Mouse (Mus musculus) hindbrain, embryonic 11.5 days (tissue): ENCODE data around the gene Coq7. TPM values are rescaled to one million over a fixed set of nuclear protein-coding genes. Genes with fewer than 3 reads are reported as not detected.

Experiments
- ATAC-seq: fragments of 200-750 bp; cut with Nextera tagmentation; 2 replicates; pipeline ENCODE4 v1.8.0; 2017; ENCODE audit warnings: mild to moderate bottlenecking, moderate TSS enrichment, moderate library complexity; ENCODE audit not compliant: low FRiP score
- DNase-seq: peaks from one replicate; pipeline ENCODE4 v3.0.0-alpha.2; 2015; ENCODE audit warnings: low spot score
- H3K27ac ChIP-seq: fragments of 300-500 bp; sonication (generic); 2 replicates; pipeline ENCODE4 v1.5.1; 2014; ENCODE audit warnings: mild to moderate bottlenecking, low read depth, low read length
- H3K27me3 ChIP-seq: fragments of 300-500 bp; sonication (generic); 2 replicates; pipeline ENCODE4 v1.6.1; 2014; ENCODE audit warnings: mild to moderate bottlenecking, low read length, moderate library complexity, mixed read lengths; ENCODE audit not compliant: control insufficient read depth, insufficient read depth
- H3K36me3 ChIP-seq: fragments of 300-500 bp; sonication (generic); 2 replicates; pipeline ENCODE4 v1.6.1; 2014; ENCODE audit warnings: mild to moderate bottlenecking, low read length, moderate library complexity, mixed read lengths; ENCODE audit not compliant: control insufficient read depth, insufficient read depth
- H3K4me1 ChIP-seq: fragments of 300-500 bp; sonication (generic); replicated peaks from 2 replicates; pipeline ENCODE4 v1.6.1; 2014; ENCODE audit warnings: low read length, mixed read lengths; ENCODE audit not compliant: control insufficient read depth, insufficient read depth
- H3K4me2 ChIP-seq: fragments of 300-500 bp; sonication (generic); replicated peaks from 2 replicates; pipeline ENCODE4 v1.6.1; 2014; ENCODE audit warnings: mild to moderate bottlenecking, low read depth, low read length
- H3K4me3 ChIP-seq: fragments of 300-500 bp; sonication (generic); 2 replicates; pipeline ENCODE4 v1.5.1; 2014; ENCODE audit warnings: low read depth, low read length
- H3K9ac ChIP-seq: fragments of 300-500 bp; sonication (generic); 2 replicates; pipeline ENCODE4 v1.6.1; 2014; ENCODE audit warnings: low read depth, low read length
- H3K9me3 ChIP-seq: fragments of 300-500 bp; sonication (generic); 2 replicates; pipeline ENCODE4 v1.6.1; 2016; ENCODE audit warnings: low read length; ENCODE audit not compliant: control insufficient read depth
- WGBS: fragments of 180-500 bp; shearing (Covaris S2); extraction: QIAGEN DNeasy Blood & Tissue Kit; methylation state at CpG from one replicate; pipeline ENCODE4 v1.1.7; 2014; 5-methylcytosine and 5-hydroxymethylcytosine counted together
- polyA plus RNA-seq: library from polyadenylated mRNA; unstranded; fragments of >200 nt; fragmentation: Nextera tagmentation; extraction: Ambion mirVana; gene quantifications from 2 replicates; pipeline ENCODE4 v1.2.1, GENCODE M21; 2014

Gene Coq7
- polyA plus RNA-seq, 1 experiment from 2014 or later = 103 TPM

DNA sequence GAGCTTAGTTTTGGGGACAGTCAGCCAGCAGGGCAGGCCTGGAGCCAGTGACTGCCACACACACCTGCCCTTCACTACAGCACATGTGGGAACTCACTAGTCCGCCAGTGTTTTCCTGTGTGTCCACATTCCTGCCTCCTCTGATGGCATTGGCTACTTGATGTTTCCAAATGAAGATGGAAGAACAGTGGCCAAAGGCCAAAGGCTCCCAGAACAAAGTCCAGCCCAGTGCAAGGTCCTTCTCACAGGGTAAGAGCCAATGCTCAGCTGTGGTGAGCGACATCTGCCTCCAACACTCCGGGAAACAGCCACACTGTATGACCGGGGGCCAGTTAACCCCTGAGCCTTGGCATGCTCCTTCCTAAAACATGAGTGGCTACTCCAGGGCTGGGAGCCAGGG, 11.0 kb upstream of the Coq7 start:
- no peaks in the 10 kb centered on the region for H3K36me3 ChIP-seq
- ATAC-seq = no peak
- no peak for DNase-seq
- H3K9ac ChIP-seq = no peak overlapping the region
- no peak overlapping the region for H3K27ac ChIP-seq
- 97% methylated on average over 4 of the region's 4 CpGs for WGBS
- no peaks in the 10 kb centered on the region for H3K9me3 ChIP-seq
- H3K4me2 ChIP-seq = no peak overlapping the region
- H3K4me3 ChIP-seq = no peak overlapping the region
- no peaks in the 10 kb centered on the region for H3K27me3 ChIP-seq
- no peaks in the 10 kb centered on the region for H3K4me1 ChIP-seq

DNA sequence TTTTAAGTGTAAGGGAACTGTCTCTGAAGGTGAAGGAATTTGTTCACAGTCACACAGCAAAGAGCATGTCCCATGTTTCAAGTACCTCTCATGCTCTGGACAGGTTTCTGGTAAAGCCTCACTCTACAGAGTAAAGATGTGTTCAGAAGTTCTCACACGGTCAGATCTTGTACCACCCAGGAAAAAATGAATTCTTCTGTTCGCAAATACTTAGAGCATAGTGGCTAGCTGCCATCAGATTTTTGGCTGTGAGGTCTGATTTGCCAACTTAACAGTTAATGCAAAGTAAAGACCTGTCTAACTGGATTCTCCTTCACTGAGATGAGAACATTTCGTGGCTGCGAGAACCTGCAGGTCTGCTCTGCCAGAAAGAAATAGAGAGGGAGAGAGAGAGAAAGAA, 1.9 kb upstream of the Coq7 start:
- no peak overlapping the region for H3K4me2 ChIP-seq
- no peak overlapping the region for H3K9ac ChIP-seq
- ATAC-seq = no peak
- no peaks in the 10 kb centered on the region for H3K27me3 ChIP-seq
- no peak overlapping the region for H3K27ac ChIP-seq
- WGBS = 89% methylated on average over 4 of the region's 4 CpGs
- H3K36me3 ChIP-seq = no peaks in the 10 kb centered on the region; the same call in 1 of the 2 replicates
- H3K9me3 ChIP-seq = no peaks in the 10 kb centered on the region
- no peaks in the 10 kb centered on the region for H3K4me1 ChIP-seq
- no peak overlapping the region for H3K4me3 ChIP-seq
- no peak for DNase-seq

DNA sequence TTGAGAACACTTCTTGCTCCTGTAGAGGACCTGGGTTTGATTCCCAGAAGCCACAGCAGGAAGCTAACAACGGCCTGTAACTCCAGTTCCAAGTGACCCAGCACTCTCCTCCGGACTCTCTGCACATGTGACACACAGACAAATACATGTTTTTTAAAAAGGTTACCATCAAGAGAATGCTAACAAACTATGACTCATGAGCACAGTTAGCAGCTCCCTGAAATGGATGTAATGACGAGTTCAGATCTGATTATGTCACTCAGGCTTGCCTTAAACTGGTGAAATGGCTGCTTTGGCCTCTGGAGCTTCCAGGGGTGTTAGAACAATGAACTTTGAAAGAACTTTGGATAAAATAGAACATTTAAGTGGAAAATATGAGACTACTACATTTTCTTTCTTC, 1.2 kb upstream of the Coq7 start:
- no peaks in the 10 kb centered on the region for H3K27me3 ChIP-seq
- no peak overlapping the region for H3K4me2 ChIP-seq
- H3K4me1 ChIP-seq = no peaks in the 10 kb centered on the region
- H3K36me3 ChIP-seq = no peaks in the 10 kb centered on the region; the same call in 1 of the 2 replicates
- no peak for ATAC-seq
- no peak overlapping the region for H3K27ac ChIP-seq
- DNase-seq = no peak
- no peak overlapping the region for H3K9ac ChIP-seq
- no peaks in the 10 kb centered on the region for H3K9me3 ChIP-seq
- H3K4me3 ChIP-seq = no peak overlapping the region
- 75% methylated on average over 3 of the region's 3 CpGs for WGBS

DNA sequence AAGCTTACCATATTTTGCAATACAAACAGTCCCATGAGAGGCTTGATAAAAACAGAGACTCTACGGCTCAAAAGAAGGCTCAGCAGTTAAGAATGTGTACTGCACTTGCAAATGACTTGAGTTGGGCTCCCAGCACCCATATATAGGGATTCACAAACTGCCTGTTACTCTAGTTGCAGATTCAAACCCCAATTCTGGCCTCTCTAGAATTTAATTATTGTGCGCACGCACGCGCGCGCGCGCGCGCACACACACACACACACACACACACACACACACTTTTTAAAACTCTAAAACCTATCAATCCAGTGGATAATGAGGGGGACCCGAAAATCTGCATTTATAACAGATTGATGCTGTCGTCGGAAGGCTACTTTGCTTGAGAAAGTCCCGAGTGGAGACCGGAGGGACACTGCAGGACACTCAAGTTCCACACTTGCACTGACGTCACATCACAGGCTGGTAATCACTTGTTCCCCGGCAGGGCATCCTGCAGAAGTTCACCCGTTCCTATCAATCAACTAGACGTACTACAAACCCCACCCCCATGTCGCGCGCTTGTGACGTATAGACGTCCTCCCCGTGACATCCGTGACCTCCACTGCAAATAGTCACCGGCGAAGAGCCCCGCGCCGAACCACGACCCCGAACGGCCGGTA, 508 bp downstream of the Coq7 start:
- Histone ChIP-seq H3K27ac (peak overlapping the region; percentile 97), H3K27me3 (no peaks in the 10 kb centered on the region), H3K36me3 (no peaks in the 10 kb centered on the region; the same call in 1 of the 2 replicates), H3K4me2 (peak overlapping the region; percentile 58), H3K9ac (peak overlapping the region; percentile 78), H3K4me3 (peak overlapping the region; percentile 64), H3K9me3 (no peaks in the 10 kb centered on the region), H3K4me1 (no peaks in the 10 kb centered on the region)
- 1% methylated on average over 36 of the region's 36 CpGs for WGBS
- ATAC-seq (peak; percentile 97), DNase-seq (peak; percentile 96)

DNA sequence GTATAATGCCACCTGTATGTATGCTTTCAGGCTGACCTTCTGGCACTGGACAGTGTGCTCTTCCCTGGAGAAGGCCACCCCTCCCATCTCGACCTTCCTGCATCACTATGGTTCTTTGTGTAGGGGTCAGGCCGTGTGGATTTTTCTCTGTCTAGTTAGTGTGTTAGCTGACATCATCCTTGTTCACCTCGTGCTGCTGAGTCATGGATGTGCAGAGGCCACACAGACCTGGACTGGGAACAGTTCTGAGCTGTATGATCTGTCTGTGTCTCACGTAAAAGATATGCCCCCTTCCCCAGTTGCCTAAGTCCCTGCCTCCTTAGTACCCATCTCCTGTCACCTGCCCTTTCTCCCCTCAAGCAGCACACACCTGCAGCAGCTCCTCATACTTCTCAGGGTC, 6.2 kb downstream of the Coq7 start:
- DNase-seq = no peak
- Histone ChIP-seq H3K27ac (no peak overlapping the region), H3K4me1 (no peaks in the 10 kb centered on the region), H3K4me2 (no peak overlapping the region), H3K27me3 (no peaks in the 10 kb centered on the region), H3K9ac (no peak overlapping the region), H3K4me3 (no peak overlapping the region), H3K36me3 (0 out of 2 replicates have a peak, but pooled peaks cover 4% of the 10 kb centered on the region), H3K9me3 (no peaks in the 10 kb centered on the region)
- ATAC-seq = no peak
- 84% methylated on average over 4 of the region's 4 CpGs for WGBS

DNA sequence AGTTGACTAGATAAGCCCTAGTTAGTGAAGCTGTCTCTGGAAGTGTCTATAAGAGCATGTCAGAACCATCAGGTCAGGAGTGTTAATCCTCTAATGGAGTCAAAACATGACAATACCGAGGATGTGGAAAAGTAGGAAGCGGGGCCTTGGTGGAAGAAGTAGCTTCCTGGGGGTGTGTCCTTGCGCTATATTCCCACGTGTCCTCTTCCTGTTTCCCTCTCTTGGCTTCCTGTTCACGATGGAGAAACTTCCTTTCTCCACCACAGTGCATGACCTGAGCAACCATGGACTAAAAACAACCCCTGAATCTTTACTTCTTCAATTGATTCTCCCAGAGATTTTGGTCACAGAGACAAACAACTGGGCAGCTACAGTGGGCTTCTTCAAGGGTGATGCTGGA, 11.1 kb downstream of the Coq7 start:
- Histone ChIP-seq H3K4me1 (no peaks in the 10 kb centered on the region), H3K27me3 (no peaks in the 10 kb centered on the region), H3K4me2 (no peak overlapping the region), H3K36me3 (0 out of 2 replicates have a peak, but pooled peaks cover 4% of the 10 kb centered on the region), H3K9me3 (no peaks in the 10 kb centered on the region), H3K27ac (no peak overlapping the region), H3K4me3 (no peak overlapping the region), H3K9ac (no peak overlapping the region)
- no peak for DNase-seq
- ATAC-seq = no peak
- WGBS = 89% methylated on average over 5 of the region's 5 CpGs

DNA sequence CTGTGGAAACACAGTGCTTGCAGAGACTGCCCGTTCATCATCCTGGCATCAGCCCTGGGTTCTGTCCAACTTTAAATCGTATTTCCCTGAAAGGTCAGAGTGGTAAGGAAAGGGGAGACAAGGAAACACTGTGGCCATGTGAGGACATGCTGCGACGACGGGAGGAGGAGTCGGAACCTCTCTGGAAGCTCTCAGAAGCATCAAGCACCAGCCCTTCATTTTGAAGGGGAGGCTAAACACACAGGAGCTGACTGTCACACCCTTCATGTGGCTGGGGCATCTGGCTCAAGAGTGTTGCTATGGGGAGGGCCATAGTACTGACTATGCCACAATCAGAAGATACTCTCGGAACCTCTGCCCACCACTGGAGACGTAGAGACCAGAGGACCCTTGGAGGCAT, 13.5 kb downstream of the Coq7 start:
- ATAC-seq = no peak
- Histone ChIP-seq H3K4me1 (no peaks in the 10 kb centered on the region), H3K9me3 (no peaks in the 10 kb centered on the region), H3K4me3 (no peak overlapping the region), H3K9ac (no peak overlapping the region), H3K36me3 (no peaks in the 10 kb centered on the region), H3K4me2 (no peak overlapping the region), H3K27ac (no peak overlapping the region), H3K27me3 (no peaks in the 10 kb centered on the region)
- WGBS = 85% methylated on average over 8 of the region's 8 CpGs
- no peak for DNase-seq

DNA sequence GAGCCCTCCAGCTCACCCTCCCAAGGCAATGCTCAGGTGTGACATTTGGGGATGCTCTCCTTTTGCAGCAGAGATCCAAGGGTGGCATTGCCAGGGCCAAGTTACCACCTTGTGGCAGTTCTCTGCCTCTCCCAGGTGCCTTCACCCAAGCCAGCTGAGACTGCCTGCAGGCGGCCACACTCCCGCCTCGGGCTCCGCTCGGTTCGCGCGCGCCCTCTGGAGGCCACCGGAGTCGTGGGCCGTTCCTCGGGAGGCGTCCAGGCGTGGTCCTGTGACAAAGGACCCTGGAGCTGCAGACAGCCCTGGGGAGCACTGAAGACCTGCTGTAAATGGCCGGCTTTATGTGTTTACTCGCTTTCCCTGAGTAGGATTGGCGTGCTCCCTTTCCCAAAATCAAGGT, 14.5 kb downstream of the Coq7 start:
- no peaks in the 10 kb centered on the region for H3K27me3 ChIP-seq
- H3K27ac ChIP-seq = no peak overlapping the region

DNA sequence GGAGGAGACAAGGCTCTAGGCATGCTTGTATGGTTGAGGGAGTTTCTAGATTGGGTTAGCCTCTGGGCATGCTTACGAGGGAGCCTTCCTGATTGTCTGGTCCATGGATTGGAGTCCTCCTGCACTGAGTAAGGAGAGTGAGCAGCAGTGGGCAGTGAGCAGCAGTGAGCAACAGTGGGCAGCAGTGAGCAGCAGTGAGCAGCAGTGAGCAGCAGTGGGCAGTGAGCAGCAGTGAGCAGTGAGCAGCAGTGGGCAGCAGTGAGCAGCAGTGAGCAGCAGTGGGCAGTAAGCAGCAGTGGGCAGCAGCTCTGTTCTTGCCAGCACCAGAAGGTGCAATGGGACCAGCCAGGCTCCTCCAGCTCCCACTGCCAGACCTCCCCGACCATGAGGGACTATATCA, 15.3 kb downstream of the Coq7 start:
- peak; percentile 18; the same call in 1 of the 2 replicates for ATAC-seq
- WGBS = 74% methylated on average over 2 of the region's 2 CpGs

More for the DNA sequence above, 14.5 kb downstream of the Coq7 start:
- no peak overlapping the region for H3K9ac ChIP-seq
- WGBS = under 1% methylated on average over 18 of the region's 18 CpGs
- H3K4me1 ChIP-seq = no peaks in the 10 kb centered on the region
- H3K36me3 ChIP-seq = no peaks in the 10 kb centered on the region
- ATAC-seq (peak; percentile 83), DNase-seq (peak; percentile 87)
- H3K4me3 ChIP-seq = no peak overlapping the region
- H3K9me3 ChIP-seq = no peaks in the 10 kb centered on the region
- no peak overlapping the region for H3K4me2 ChIP-seq

More for the DNA sequence above, 15.3 kb downstream of the Coq7 start:
- Histone ChIP-seq H3K4me1 (no peaks in the 10 kb centered on the region), H3K36me3 (no peaks in the 10 kb centered on the region), H3K9ac (no peak overlapping the region), H3K27ac (no peak overlapping the region), H3K4me2 (no peak overlapping the region), H3K27me3 (no peaks in the 10 kb centered on the region), H3K4me3 (no peak overlapping the region), H3K9me3 (no peaks in the 10 kb centered on the region)
- DNase-seq = peak; percentile 25
